Mouse (Mus musculus) heart, adult 9 months (tissue): Measurements from ENCODE around the gene Itga9.

Experiments used
- DNase-seq, 2 experiments: peaks; one replicate each; pipeline ENCODE4 v3.0.0; 2022; ENCODE audit warnings: low spot score in 2 of 2

Itga9 gene

DNA sequence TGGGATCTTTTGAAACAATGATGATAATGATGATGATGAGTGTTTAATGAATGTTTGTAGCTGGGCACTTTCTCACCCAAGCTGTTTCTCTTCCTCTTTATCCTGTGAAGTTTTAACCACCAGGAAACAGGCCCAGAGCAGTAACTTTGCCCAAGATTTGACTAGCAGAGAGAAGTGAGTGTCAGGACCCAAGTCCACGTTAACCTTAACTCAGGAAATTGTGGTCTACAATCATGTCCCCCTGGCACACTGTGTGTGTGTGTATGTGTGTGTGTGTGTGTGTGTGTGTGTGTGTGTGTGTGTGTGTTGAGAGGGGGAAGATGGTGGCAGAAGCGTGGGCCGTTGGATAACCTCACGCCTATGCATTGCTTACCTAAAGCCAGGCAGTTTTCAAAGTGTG lies 120.1 kb downstream of the Itga9 start:
- no peak for DNase-seq

DNA sequence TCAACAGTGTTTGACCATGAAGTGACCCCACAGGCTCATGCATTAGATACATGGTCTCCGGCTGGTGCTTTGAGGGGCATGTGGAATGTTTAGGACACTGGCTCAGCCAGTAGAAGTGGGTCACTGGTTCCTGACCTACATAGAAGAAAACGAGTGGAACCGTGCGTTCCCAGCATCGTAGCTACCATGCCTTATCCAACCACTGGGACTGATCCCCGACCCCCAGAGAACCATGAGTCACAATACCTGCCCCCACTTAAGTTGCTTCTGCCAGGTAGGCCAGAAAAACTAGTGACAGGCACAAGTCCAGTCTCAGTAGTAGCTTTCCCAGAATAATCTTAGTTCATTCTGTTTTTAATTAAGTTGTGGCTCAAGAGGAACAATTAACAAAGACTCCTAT lies 121.8 kb downstream of the Itga9 start:
- no peak for DNase-seq

DNA sequence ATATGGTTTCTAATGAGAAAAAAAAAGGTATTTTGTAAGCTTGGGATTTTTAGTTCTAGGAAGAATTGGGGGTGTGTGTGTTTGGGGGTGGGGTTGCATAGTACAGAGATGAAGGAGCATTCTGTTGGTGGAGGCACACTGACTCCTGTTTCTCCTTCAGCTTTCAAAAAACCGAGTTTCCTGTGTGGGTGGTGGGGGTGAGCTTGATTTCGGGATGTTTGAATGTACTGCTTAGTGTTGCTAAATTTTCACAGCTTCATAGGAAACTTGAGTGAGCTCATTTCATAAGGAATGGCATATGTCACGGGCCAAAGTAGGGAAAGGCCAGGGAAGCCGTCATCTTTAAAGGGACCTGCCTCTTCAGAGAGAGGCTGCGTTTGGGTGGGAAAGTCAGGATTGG lies 122.5 kb downstream of the Itga9 start:
- no peak for DNase-seq

DNA sequence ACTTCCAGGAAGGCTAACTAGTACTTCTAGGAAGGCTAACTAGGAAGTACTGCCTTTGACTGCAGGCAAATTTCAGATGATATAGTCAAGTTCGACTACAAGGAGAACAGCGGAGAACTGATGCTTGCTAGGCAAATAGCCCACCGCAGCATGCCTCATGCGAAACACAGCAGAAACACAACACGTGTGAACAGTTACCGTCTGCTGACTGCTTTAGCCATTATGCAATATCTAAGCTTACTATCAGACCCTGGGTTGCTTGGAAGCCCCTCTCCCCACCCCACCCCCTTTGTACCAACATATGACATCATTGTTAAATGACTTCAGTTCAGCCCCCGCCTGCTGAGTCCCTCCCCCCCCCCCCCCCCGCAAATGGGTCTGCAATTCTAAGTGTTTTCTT lies 123.7 kb downstream of the Itga9 start:
- no peak for DNase-seq

DNA sequence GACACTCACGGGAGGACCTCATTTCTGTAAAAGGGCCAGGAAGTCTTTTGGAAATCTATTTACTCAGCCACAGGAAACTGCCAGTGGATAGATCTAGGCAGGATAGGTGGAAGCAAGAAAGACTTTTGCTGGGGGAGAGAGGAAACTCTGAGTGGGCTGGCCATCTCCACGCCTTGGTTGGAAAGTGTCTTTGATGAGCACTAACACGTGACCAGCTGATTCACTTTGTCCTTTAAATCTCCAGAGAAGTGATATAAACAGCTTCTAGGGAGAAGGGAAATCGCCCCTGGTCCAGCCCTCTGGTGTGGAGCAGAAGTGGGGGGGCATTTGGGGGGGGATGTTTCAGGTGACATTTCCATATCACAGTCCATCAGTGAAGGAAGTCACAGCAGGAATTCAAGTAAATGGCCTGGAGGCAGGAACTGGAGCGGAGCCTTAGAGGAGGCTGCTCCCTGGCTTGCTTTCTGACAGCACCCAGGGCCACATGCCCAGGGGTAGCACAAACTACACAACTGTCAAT lies 124.4 kb downstream of the Itga9 start:
- peak; percentile 34 to 41 for DNase-seq

DNA sequence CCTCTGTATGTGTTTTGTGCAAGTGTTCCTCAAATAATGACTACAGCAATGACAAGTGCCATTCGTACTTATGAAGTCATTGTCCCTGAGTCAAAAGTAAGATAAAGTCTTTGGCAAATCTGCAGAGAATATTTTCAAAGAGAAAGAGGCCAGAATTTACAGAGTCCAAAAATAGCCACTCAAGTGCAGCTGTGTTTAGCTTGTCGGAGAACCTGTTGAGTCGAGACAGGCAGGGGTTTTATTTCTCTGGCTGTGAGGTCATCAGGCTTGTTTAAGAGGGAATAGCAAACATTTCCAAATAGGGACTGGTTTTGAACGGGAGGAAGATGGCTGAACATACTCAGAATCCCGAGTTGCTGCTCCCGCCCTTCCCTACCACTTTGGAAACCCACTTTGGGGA lies 125.2 kb downstream of the Itga9 start:
- DNase-seq: peak; percentile 72 to 77

DNA sequence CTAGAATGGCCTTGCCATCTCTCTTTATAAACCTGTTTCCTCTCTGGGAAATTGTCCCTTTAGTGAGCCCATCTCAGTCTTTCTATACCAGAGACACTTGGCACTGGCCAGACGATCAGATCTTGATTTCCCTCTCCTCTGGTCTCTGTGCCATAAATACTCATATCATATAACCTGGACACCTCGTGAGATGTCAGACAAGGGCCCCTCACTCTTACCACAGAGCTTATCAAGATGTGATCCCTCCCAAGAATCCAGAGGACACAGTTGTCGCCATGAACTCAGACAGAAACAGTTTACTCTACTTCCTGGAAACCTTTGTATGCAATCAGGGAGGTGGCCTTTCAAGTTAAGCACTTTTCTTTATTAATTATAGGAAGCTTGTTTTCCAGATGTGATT lies 127.1 kb downstream of the Itga9 start:
- DNase-seq: peak; percentile 30 to 47

DNA sequence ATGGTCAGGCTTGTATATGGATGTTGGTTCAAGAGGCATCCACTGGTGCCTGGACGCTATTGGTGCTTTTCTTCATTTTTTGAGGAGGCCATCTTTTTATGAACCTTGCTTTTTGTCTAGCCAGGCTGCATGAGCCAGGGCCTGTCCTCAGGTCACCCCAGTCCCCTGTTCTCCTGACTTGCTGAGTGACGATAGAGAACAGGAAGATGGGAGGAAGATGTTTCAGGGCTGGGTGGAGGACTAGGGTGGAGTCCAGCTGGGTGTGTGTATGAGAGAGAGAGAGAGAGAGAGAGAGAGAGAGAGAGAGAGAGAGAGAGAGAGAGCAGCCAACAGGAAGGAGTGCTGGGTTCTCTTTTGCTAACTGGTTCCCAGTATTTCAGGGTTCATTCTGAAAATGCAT lies 130.6 kb downstream of the Itga9 start:
- peak in 1 of 2 experiments; percentile 47 for DNase-seq

DNA sequence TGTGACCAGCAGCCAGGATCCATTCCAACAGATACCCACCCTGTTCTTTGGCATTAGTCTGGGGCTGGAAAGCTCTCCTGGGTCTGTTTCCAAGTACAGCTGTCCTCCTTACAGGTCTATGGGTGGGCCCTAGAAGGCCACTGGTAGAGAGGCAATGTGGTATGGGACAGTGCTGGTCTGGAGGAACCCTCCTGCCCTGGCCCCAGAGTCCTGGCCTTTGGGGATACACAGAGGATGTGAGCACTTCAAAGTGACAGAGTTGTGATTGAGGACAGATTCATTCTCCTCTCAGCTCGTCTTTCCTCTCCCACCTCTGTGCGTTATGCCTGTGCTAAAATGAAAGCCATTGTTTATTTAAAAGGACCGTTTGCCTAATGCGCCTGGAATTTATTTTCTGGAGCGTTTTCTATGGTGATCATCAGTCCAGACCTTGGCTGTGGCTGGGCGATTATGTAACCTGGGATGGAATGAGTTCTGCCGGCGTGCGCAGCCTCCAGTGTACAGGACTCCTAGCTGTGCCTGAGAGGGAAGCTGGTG lies 131.2 kb downstream of the Itga9 start:
- DNase-seq: peak; percentile 90 to 92

DNA sequence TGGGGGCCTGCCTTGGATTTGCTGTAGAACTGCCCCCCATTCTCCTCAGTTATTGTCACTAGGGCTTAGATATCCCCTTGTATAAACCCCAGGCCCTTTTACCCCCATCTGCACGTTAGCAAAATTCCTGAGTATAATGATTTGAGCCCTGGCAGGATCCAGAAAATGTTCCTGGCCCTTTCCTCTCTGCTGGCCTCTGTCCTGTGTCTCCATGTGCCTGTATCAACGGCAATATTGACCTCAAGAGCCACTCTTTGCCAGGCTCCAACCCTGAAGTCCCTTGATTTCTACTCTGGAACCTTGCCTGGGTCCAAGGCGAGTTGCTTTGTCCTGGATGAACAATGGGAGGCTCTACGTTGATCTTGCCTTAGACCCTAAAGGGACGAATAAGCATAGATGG lies 131.8 kb downstream of the Itga9 start:
- peak; percentile 49 to 55 for DNase-seq

DNA sequence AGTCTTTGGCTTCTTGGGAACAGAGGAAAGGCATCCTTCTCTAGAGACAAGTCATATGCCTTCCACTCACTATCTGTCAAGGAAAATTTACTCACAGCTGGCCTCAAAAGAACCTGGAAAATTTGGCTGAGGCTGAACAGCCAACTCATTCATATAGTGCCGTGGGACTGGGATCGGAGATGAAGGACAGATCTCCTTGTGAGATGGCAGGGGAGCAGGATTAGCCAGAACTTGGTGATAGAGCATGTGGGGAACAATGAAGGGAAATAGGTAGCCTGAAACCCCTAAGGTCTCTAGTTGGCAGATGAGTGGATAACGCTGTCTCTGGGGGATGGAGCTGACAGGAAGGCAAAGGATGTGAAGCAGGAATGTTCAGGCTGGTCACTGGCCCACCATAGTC lies 132.6 kb downstream of the Itga9 start:
- DNase-seq: peak; percentile 29 to 37

DNA sequence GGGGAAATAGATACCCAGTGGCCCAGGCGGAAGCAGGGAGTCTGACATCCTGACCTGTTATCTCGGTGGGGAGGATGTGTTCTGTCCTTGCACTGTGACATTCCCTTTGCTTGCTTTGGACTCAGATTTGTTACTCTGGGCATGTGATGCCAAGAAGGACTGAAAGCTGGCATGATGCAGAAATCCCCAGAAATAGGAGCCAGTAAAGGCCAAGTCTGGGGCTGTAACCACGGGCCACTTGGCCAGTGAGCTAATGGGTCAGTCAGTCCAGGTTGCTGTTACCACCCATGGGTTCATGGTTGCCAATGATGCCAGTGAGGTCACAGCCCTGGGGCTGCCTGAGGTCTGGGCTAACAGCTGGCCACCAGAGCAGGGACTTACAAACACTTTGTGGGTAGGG lies 133.2 kb downstream of the Itga9 start:
- DNase-seq: peak in 1 of 2 experiments; percentile 54

DNA sequence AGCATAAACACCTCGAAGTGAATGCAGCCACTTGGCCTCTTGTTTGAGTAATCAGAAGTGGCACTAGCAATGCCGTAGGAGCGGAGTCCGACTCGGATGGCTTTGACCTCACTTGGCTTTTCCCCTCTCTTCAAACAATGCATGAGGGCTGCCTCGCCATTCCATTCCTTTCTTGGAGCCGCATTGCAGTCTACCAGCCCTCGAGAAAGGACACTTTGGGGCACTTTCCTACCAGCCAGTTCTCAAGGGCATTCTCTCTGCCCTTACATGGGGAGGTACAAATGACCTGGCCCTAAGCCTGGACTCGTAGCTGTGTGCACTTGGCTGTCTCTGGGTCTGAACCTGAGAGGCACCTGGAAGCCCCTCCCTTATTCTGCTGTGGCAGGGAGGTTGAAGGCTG lies 134.8 kb downstream of the Itga9 start:
- DNase-seq: peak; percentile 79 to 82

DNA sequence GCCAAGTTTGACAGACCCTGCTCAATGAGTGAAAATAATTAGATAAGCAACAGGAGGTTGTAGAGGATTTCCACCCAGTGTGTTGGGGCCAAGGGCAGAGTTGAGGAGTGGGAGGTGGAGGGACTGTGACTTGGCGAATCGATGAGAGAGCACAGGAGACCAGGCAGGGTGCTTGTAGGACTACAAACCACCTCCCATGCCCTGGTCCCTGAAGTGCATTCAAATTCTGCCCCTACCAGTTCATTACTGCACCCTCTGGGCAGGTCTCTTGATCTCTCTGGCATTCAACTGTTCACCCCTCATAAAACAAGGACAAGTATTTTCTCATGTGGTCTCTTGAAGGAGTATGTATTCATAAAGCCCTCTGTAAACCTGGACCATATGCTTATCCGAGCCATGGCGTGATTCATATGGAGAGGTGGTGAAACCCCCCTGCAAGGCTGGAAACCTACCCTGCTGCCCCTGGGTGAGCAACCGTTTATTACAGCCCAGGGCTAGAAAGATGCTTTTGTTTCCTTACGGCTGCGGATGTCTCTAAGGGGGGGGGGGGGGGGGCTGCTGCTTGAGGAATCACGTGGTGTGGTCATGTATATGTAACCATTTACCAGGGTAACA lies 143.0 kb downstream of the Itga9 start:
- DNase-seq: no peak

DNA sequence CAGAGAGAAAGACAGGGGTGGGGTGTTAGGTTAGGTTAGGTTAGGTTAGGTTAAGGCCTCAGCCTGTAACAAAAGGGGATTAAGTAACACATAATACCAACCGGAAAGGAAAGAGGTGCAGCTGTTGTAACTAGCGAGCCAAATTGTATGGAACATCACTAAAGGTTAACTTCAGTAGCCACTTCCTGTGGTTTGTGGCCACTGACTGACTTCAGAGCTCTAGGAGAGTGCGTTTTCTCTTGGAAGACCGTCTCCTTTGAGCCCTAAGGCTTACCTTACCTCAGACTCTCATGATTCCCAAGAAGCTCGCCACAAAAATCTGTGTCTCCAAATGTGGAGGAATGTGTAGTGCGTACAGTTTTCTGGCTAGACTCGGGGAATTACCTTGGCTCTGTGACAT lies 144.3 kb downstream of the Itga9 start:
- DNase-seq: no peak

DNA sequence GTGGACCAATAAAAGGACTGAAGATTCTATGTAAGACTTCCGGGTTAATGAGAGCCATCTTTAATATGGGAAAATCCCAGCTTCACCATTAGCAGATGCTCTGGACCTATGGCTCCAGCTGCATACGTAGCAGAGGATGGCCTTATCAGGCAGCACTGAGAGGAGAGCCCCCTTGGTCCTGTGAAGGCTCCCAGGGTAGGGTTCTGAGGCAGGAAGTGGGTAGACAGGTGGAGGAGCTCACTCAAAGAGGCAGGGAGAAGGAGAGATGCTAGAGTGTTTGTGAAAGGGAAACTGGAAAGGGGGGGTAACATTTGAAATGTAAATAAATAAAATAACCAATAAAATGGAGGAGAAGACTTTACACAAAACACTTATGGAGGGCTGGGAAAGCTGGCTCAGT lies 145.9 kb downstream of the Itga9 start:
- DNase-seq: no peak

DNA sequence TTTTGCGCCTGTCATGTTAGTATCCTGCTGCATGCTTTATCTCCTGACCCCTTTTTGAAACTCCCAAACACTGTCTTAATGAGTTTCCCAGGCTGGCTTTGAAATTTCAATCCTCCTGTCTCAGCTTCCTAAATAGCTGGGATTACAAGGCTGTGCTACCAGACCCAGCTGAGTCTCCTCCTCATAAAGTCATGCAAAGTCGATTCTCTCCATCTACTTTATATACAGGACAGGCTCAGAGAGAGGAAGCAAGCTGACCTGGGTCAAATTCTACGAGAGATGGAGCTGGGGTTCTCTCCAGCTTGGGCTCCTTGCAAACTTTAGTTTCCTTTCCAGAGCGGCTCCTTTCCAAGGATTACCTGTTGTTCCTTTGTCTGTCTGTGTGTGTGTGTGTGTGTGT lies 153.0 kb downstream of the Itga9 start:
- DNase-seq: no peak

DNA sequence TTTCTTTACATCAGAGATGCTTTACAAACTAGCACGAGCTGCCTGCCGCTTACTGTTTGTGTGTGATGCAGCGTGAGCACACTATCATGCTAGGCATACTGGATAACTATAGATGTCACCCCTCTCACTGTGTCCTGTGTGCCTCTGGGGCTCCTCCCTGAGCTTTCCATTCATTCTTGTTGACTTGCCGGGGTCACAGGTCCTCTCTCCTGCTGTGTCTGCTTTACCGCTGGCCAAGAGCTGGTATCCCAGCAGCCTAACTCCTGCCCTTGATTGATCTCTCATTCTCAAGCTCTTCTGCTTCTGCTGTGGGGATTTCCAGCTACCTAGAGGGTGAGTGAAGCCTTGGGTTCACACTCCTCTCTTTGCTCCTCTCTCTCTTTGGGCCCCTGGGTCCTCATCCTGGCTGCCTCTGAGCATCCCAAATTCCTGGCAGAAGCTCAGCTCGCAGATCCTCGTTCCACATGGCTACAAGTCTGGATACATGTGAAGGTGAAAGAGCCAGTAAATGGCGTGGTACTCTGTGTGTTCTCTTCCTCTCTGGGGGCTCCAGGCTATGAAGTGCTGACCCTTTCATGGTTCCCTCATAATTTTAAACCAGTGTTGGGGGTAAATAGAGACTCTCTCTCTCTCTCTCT lies 155.6 kb downstream of the Itga9 start:
- DNase-seq: peak; percentile 39 to 46

DNA sequence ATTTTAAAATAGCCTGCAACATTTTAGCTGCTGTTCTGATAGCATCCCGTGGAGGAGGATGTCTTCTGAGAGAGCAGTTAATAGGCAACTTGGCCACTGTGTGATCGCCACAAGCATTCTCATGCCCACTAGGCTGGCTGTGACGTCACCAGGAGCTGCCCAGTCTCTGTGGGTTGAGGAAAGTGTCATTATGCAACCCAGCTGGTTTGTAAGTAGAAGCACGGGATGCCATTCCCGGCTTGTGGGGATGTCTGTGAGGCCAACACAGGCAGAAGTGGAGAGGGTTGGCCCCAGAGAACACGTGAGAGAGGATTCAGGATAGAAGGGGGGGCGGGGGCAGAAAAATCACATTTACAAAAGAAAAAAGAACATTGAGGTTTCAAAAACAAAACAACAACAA lies 156.3 kb downstream of the Itga9 start:
- DNase-seq: peak; percentile 73

DNA sequence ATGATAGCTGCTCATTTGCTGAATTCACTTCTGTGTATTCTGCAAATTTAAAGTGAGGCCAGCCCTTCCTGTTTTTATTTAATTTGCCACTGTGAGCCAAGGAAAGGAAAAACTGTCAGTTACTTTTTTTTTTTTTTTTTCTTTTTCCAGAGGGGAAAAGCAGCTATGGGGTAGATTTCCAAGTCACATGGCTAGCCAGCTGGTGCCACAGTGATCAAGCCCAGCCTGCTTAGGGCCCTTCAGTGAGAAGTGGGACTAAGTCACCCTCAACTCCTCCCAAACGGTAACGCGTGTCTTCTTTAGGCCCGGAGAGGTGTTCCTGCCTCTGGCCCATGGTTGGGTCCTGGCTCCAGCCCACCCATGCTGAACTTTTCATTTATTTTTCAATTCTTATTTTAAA lies 156.7 kb downstream of the Itga9 start:
- DNase-seq: peak; percentile 43 to 50

DNA sequence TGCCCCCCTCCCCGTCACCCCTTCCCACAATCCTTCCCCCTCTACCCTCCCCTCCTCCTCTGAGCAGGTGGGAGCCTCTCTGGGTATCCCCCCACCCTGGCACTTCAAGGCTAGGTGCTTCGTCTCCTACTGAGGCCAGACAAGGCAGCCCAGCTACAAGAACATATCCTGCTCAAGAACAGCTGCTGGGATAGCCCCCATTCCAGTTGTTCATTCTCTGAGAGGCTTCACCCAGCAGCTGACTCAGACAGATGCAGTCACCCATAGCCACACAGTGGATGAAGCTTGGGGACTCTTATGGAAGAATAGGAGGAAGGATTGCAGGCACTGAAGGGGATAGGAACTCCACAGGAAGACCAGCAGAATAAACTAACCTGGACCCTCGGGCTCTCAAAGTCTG lies 157.2 kb downstream of the Itga9 start:
- no peak for DNase-seq

DNA sequence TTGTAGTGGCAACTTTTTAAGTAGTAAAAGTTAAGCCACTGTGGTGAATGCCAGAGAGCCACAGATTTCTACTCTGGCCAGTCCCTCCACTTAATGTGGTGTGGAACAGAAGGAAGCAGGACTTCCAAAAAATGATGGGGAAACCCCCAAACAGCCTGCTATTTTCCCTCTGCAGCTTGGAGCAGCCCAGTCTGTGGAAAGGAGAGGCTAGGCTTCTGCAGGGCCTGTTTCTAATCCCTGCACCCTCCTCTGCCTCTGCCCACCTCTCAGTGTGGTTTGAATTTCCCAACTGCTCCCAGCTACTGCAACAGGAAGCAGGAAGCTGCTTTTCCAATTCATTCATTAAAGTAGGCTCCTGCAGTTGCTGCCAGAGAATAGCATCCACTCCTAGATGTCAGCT lies 158.6 kb downstream of the Itga9 start:
- peak in 1 of 2 experiments; percentile 29 for DNase-seq

DNA sequence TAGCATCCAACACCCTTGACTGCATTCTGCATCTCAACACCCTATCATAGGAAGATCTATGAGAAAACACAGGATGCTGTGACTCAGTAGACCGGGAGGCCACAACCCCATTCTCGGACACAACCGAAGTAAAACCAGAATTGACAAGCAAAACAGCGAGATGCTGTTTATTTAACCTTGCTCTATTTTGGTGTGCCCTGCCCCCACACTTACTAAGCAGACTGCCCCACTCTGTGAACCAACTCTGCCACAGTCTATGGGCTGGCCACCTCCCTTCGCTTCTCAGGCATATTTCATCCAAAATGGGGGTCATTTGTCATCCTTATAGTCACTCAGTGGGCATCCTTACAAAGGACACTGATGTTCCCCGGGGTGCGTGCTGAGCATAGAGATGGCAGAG lies 160.5 kb downstream of the Itga9 start:
- DNase-seq: no peak
